Comparison of ENCODE assay signal across 8 mouse cellular contexts in genomic region chr15:5242241-5243035, GRCm38 (mm10). TPM values are rescaled to one million over a fixed set of nuclear protein-coding genes. Genes with fewer than 3 reads are reported as not detected.
A peak's percentile ranks its signal among the peaks of the same experiment; 100 is the strongest.
DNase-seq lines count a peak whose midpoint lies in the region; ATAC-seq lines count a peak whose summit lies in the region.

No protein-coding gene starts in this region.

- peaks cover 43% of the 10 kb centered on the region for H3K27me3 ChIP-seq in heart, embryonic 10.5 days (ENCODE audit: insufficient read depth, poor library complexity, severe bottlenecking)
- H3K27me3 ChIP-seq in midbrain, embryonic 13.5 days, result peaks cover 73% of the 10 kb centered on the region
- peaks cover 9% of the 10 kb centered on the region; the same call in 1 of the 2 replicates for H3K27me3 ChIP-seq in stomach, embryonic 15.5 days (replicated peaks)

- ATAC-seq in CD4-positive, CD25-positive, alpha-beta regulatory T cell, adult 4 months, result no peak
- peak; percentile 74 for ATAC-seq in midbrain, embryonic 13.5 days
- no peak for ATAC-seq in stomach, embryonic 15.5 days (ENCODE audit: insufficient read depth, low FRiP score, low read depth)

- H3K4me1 ChIP-seq in heart, embryonic 10.5 days, result peaks cover 32% of the 10 kb centered on the region
- peaks cover 30% of the 10 kb centered on the region for H3K4me1 ChIP-seq in midbrain, embryonic 13.5 days (replicated peaks)
- peaks cover 28% of the 10 kb centered on the region for H3K4me1 ChIP-seq in stomach, embryonic 15.5 days

- DNase-seq in CD4-positive, CD25-positive, alpha-beta regulatory T cell, adult 2 months (ENCODE audit: low read depth, low spot score), result peak; percentile 65
- DNase-seq in B cell, adult 2 months, result peak; percentile 54 to 61
- peak; percentile 48 for DNase-seq in embryo, embryonic 10 days (ENCODE audit: low spot score)
- DNase-seq in heart, embryonic 10.5 days (ENCODE audit: low spot score), result no peak
- peak; percentile 16 to 18 for DNase-seq in left cerebral cortex, adult 8-10 months (ENCODE audit: low spot score in 2 of 2)

- peak overlapping the region; percentile 75 for H3K27ac ChIP-seq in heart, embryonic 10.5 days
- H3K27ac ChIP-seq in midbrain, embryonic 13.5 days, result no peak overlapping the region
- H3K27ac ChIP-seq in stomach, embryonic 15.5 days, result no peak overlapping the region

- H3K4me3 ChIP-seq in heart, embryonic 10.5 days, result peak overlapping the region; percentile 77
- H3K4me3 ChIP-seq in midbrain, embryonic 13.5 days (replicated peaks), result peak overlapping the region; percentile 58
- H3K4me3 ChIP-seq in stomach, embryonic 15.5 days (replicated peaks), result peak overlapping the region; percentile 59

- H3K9me3 ChIP-seq in heart, embryonic 10.5 days, result no peaks in the 10 kb centered on the region
- no peaks in the 10 kb centered on the region for H3K9me3 ChIP-seq in midbrain, embryonic 13.5 days
- H3K9me3 ChIP-seq in stomach, embryonic 15.5 days, result no peaks in the 10 kb centered on the region

- H3K4me2 ChIP-seq in midbrain, embryonic 13.5 days (replicated peaks), result peak overlapping the region; percentile 91
- H3K4me2 ChIP-seq in stomach, embryonic 15.5 days, result peak overlapping the region; percentile 99

- H3K36me3 ChIP-seq in heart, embryonic 10.5 days, result no peaks in the 10 kb centered on the region
- H3K36me3 ChIP-seq in midbrain, embryonic 13.5 days, result no peaks in the 10 kb centered on the region
- no peaks in the 10 kb centered on the region for H3K36me3 ChIP-seq in stomach, embryonic 15.5 days

- peak overlapping the region; percentile 66 for H3K9ac ChIP-seq in midbrain, embryonic 13.5 days (replicated peaks)
- peak overlapping the region; percentile 32; the same call in 1 of the 2 replicates for H3K9ac ChIP-seq in stomach, embryonic 15.5 days

- 3% methylated on average over 61 of the region's 61 CpGs for whole genome bisulfite sequencing in heart, embryonic 10.5 days
- 3% methylated on average over 61 of the region's 61 CpGs for WGBS in midbrain, embryonic 13.5 days
- WGBS in stomach, embryonic 15.5 days, result 2% methylated on average over 61 of the region's 61 CpGs

RNA-seq across cellular contexts. Expression of gene Ptger4, which starts 1.5 kb away (rescaled TPM):
- polyA plus RNA-seq in CD4-positive, CD25-positive, alpha-beta regulatory T cell, adult 4 months (2017; shearing (Covaris generic)), result 10 to 100 TPM; 23.6 to 26.3 TPM
- polyA plus RNA-seq in heart, embryonic 10.5 days (2016; fragmentation: Nextera tagmentation; extraction: Ambion mirVana), result 0.90 and 1.8 TPM in 2 replicates
- 1 to 10 TPM in 2 of 4 experiments, under 1 TPM in 2; 0.72 to 1.1 (median 0.91) TPM for total RNA-seq in left cerebral cortex, adult 8-10 months (2022)
- polyA plus RNA-seq in midbrain, embryonic 13.5 days (2015; fragmentation: Nextera tagmentation; extraction: Ambion mirVana), result 0.54 and 0.90 TPM in 2 replicates
- 5.0 and 6.1 TPM in 2 replicates for polyA plus RNA-seq in stomach, embryonic 15.5 days (2015; fragmentation: Nextera tagmentation; extraction: Ambion mirVana)

RNA-seq across cellular contexts. Expression of gene Ttc33, which starts 57.1 kb away (rescaled TPM):
- 10 to 100 TPM; 59.2 to 71.1 TPM for polyA plus RNA-seq in CD4-positive, CD25-positive, alpha-beta regulatory T cell, adult 4 months (2017; shearing (Covaris generic))
- polyA plus RNA-seq in heart, embryonic 10.5 days (2016; fragmentation: Nextera tagmentation; extraction: Ambion mirVana), result 30.3 and 34.0 TPM in 2 replicates
- total RNA-seq in left cerebral cortex, adult 8-10 months (2022), result 100 to 1,000 TPM in 1 of 4 experiments, 10 to 100 TPM in 3; 81.2 to 100 (median 86.1) TPM
- 57.2 and 59.7 TPM in 2 replicates for polyA plus RNA-seq in midbrain, embryonic 13.5 days (2015; fragmentation: Nextera tagmentation; extraction: Ambion mirVana)
- 36.5 and 37.8 TPM in 2 replicates for polyA plus RNA-seq in stomach, embryonic 15.5 days (2015; fragmentation: Nextera tagmentation; extraction: Ambion mirVana)
